Mouse (Mus musculus) liver, embryonic 16.5 days (tissue): Measurements from ENCODE around the gene Fadd. TPM values are rescaled to one million over a fixed set of nuclear protein-coding genes. Genes with fewer than 3 reads are reported as not detected.

Experiments
- ATAC-seq: fragments of 200-750 bp; cut with Nextera tagmentation; 2 replicates; pipeline ENCODE4 v1.8.0; 2017; ENCODE audit warnings: low read depth, mild to moderate bottlenecking, moderate number of reproducible peaks, moderate library complexity
- H3K27ac ChIP-seq: fragments of 300-500 bp; sonication (generic); 2 replicates; pipeline ENCODE4 v1.5.1; 2014; ENCODE audit warnings: mild to moderate bottlenecking, low read length
- H3K27me3 ChIP-seq: fragments of 300-500 bp; sonication (generic); 2 replicates; pipeline ENCODE4 v1.6.1; 2014; ENCODE audit warnings: low read depth, low read length, mixed read lengths; ENCODE audit not compliant: control insufficient read depth, insufficient read depth
- H3K36me3 ChIP-seq: fragments of 300-500 bp; sonication (generic); 2 replicates; pipeline ENCODE4 v1.6.1; 2014; ENCODE audit warnings: mild to moderate bottlenecking; ENCODE audit not compliant: control insufficient read depth, insufficient read depth
- H3K4me1 ChIP-seq: fragments of 300-500 bp; sonication (generic); 2 replicates; pipeline ENCODE4 v1.6.1; 2014; ENCODE audit warnings: low read depth, low read length, mixed read lengths; ENCODE audit not compliant: control insufficient read depth
- H3K4me2 ChIP-seq: fragments of 300-500 bp; sonication (generic); 2 replicates; pipeline ENCODE4 v1.6.1; 2014; ENCODE audit warnings: low read depth, low read length, mixed read lengths
- H3K4me3 ChIP-seq: fragments of 300-500 bp; sonication (generic); 2 replicates; pipeline ENCODE4 v1.5.1; 2014; ENCODE audit warnings: low read depth, mild to moderate bottlenecking, low read length
- H3K9ac ChIP-seq: fragments of 300-500 bp; sonication (generic); 2 replicates; pipeline ENCODE4 v1.6.1; 2014; ENCODE audit warnings: low read depth, low read length
- H3K9me3 ChIP-seq: fragments of 300-500 bp; sonication (generic); replicated peaks from 2 replicates; pipeline ENCODE4 v1.6.1; 2016; ENCODE audit warnings: low read length; ENCODE audit not compliant: control insufficient read depth
- WGBS: fragments of 180-500 bp; shearing (Covaris S2); extraction: QIAGEN DNeasy Blood & Tissue Kit; methylation state at CpG from one replicate; pipeline ENCODE4 v1.1.7; 2014; ENCODE audit not compliant: insufficient replicate concordance; 5-methylcytosine and 5-hydroxymethylcytosine counted together
- polyA plus RNA-seq: library from polyadenylated mRNA; unstranded; fragments of >200 nt; fragmentation: Nextera tagmentation; extraction: Ambion mirVana; gene quantifications from 2 replicates; pipeline ENCODE4 v1.2.1, GENCODE M21; 2015

Fadd gene
- polyA plus RNA-seq, 1 experiment from 2014 or later: 3.8 TPM

DNA sequence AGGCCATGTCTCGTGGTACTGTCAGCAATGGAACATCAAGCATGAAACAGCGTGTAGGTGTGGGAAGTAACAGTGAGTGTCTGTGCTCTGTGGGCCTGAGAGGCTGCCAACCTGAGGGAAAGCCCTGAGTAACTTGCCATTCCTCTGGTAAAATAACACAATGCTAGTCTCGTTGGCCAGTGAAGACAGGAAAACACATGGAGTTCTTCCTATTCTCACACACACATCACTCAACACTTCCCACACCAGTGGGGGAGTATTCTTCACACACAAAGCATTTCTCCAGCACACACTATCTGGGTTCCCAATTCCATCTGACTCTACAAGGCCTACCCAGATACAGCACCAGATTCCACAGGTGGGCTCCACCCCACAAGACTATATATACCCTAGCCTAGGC is 52.4 kb downstream of the Fadd start:
- H3K4me1 ChIP-seq: peaks cover 8% of the 10 kb centered on the region
- WGBS: 77% methylated on average over 3 of the region's 3 CpGs
- H3K9ac ChIP-seq: no peak overlapping the region
- no peak overlapping the region for H3K4me2 ChIP-seq
- H3K36me3 ChIP-seq: no peaks in the 10 kb centered on the region
- ATAC-seq: no peak
- H3K27me3 ChIP-seq: no peaks in the 10 kb centered on the region
- no peak overlapping the region for H3K27ac ChIP-seq
- no peak overlapping the region for H3K4me3 ChIP-seq
- H3K9me3 ChIP-seq: no peaks in the 10 kb centered on the region

DNA sequence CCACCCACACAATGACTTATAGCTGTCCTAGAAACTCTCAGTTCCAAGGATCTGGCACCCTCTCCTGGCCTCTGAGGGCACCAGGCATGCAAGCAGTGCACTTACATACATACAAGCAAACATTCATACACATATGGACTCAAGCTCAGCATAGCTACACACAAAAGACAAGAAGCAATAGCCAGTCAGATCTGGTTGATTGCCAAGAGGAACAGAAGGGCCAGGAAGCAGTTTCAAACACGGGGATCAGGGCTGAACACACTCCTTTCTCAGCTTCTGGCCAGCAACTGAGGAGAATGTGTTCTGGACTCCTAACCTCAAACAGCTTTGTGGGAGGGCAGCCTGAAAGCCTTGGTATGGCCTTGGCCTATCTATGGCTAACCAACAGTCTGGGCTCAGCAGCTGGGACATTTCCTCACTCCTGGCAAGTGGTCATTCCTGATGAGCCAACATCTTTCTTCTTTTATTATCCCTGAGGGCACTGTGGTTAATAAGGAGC is 54.5 kb downstream of the Fadd start:
- no peak overlapping the region for H3K27ac ChIP-seq
- H3K4me1 ChIP-seq: peaks cover 26% of the 10 kb centered on the region
- no peak for ATAC-seq
- H3K4me2 ChIP-seq: no peak overlapping the region
- no peaks in the 10 kb centered on the region for H3K27me3 ChIP-seq
- no peak overlapping the region for H3K9ac ChIP-seq
- no peaks in the 10 kb centered on the region for H3K9me3 ChIP-seq
- H3K36me3 ChIP-seq: no peaks in the 10 kb centered on the region
- H3K4me3 ChIP-seq: no peak overlapping the region
- WGBS: 38% methylated on average over 1 of the region's 1 CpGs

Other genes with a start within 250 kb of the Fadd start
- gene Cttn, start 111.5 kb downstream of the Fadd start, polyA plus RNA-seq: 33.7 and 34.1 TPM in 2 replicates
- gene Ppfia1, start 28.7 kb downstream of the Fadd start, polyA plus RNA-seq: 6.1 and 7.2 TPM in 2 replicates
- 1.3 TPM in 2 replicates for gene Ano1, start 169.5 kb upstream of the Fadd start, polyA plus RNA-seq